Mouse (Mus musculus) cerebellum, adult 11-12 months (tissue): ENCODE data around the gene Smim13.

Source experiments
- DNase-seq: peaks from one replicate; pipeline ENCODE4 v3.0.0; 2022

The Smim13 gene

DNA sequence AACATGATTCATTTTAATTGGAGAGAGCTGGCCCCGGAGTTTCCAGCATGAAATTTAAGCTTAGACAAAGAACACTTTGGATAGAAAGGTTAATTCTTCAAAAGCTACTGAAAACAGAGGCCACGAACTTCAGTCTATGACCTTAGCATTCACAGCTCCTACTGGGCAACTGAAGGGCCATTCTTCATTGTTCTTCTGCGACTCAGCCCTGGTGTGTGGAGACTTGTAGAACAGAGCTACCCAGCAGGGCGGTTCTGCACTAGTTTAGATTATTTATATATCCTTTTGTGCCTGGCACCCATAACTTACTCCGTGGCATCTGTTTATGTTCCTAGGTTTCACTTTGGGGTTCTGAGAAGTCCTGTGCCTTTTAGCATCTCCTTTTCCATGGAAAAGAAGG is 44.0 kb downstream of the Smim13 start:
- DNase-seq: no peak

DNA sequence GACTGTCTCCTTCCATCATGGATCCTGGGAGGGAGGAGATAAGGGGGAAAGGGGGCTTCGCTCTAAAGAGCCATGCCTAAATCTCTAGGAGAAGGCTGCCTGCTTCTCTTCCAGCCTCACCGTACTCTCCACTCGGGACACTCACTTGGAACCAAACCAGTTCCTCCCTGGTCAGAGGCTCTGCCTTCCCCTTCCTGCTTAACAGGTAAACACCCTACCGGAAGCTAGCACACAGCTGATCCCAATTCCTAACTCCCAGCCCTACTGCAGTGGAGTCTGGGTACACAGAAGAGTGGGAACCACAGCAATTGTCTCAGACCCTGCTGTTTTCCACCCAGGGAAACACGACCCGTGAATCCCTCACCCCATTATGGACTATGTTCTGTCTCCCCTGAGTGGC is 46.2 kb downstream of the Smim13 start:
- DNase-seq: no peak

DNA sequence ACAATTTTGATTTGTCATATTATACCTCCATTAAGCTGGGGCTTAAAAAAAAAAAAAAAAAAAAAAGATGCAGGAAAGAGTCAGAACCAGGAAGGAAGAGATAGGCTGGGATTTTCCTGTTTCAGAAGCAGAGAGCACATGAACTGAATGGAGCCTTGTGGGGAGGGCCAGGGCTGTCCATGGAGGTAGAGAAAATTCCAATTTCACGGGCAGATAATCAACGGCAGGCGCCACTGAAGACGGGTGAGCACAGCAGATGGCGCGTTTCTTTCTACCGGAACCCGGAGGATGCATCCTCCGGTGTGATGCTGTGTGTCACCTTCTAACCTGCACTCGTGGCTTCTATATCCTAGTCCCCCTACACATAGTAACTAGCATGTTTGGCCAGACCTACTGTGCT is 46.8 kb downstream of the Smim13 start:
- no peak for DNase-seq

DNA sequence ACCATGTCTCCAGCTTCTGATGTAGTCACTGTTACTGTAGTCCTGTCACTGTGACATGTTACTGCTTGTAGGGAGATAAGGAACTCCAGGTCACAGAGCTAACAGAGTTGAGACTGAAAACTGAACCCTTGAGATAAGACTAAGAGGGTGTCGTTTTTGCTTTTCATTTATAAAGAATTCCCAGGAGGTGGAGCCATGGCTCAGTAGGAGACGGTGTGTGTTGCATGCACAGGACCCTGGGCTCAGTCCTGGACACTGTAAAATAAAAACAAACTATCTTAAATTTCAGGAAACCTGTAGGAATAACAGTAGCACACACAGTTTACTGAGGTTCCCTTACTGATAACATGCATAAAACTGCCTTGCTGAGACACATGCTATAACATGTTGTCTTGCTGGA is 48.9 kb downstream of the Smim13 start:
- no peak for DNase-seq

DNA sequence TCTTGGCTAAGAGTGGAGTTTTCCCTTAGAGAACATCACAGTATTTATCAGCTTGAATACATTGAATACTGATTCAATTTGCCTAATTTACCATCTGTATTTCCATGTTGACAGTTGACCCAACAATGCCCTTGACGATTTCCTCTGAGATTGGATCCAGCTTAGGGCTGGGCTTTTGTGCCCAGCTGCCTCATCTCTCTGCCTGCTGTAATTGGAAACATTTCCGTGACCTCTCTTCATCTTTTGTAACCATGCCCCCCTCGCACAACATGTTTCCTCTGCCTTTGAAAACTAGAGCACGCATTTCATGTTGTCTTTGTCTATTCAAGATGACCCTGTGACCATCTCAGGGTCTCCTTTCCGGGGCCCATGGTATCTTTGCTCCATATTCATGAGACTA is 49.4 kb downstream of the Smim13 start:
- DNase-seq: no peak

DNA sequence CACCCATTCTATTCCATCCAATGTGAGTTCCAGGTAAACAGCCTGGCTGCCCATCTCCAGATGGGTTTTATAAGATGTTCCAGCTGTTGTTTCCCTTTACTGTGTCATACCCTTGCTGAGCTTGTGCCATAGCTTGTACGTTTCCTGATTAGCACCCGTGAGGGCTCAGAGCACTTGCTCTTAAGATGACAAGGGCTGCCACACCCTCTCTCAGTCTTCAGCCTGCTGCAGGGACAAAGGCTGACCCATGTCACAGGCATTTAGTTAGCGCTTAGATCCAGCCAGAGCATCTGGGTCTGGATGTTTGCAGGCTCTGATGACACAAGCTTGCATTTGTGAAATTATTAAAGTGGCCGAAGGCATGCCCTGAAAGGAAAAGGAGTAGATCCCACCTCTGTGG is 50.4 kb downstream of the Smim13 start:
- DNase-seq: no peak

DNA sequence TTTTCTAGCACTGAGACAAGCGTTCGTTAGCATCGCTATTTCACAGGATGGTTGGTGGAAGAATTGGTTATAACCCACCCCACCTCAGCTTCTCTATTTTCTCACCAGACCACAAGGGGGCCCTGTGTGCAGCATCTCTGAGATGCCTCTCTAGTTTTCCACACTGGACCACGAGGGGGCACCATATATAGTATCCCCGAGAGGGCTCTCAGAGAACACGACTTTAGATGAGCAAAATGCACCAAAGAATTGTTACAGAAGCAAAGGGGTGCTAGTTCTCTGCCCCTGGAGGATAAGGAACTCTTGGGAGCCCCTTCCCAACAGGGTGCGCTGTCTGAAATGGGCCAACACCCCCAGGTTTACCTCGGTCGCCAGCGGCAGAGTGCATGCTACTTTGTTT is 53.1 kb downstream of the Smim13 start:
- DNase-seq: peak; percentile 14

DNA sequence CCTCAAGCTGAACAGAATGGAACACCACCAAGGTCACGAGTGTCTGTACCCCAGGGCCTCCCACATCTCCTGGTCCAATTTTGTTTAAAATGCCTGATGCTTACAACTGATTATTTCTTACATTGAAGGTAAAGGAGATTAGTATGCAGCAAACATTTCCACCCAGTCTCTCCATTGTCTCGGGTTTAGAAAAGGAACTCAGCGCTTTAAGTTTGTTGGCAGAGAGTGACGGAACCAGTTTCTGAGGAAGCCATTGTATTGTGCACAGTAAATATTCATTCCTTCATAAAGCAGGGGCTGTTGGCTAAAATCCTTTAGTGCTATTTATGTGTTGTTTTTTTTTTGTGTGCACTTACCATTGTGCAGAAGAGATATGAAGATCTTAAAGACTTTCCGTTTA is 71.1 kb downstream of the Smim13 start:
- no peak for DNase-seq

DNA sequence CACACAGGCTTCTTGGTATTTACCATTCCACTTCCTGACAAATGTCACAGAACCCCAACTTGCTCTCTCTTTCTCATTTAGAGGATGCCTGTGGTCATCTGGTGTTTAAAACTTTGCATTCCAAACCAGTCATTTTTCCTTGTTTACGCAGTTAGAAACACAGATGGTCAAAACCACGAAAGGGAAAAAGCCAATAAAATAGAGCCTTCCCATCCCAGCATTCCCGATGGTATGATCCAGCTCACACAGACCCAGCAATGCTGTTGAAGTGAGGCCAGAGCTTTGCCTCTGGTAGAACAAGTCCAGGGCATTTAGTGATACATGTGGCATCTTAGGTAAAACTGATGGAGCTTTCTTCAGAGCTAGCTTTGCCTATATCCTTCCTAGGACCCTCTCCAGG is 71.8 kb downstream of the Smim13 start:
- DNase-seq: no peak

DNA sequence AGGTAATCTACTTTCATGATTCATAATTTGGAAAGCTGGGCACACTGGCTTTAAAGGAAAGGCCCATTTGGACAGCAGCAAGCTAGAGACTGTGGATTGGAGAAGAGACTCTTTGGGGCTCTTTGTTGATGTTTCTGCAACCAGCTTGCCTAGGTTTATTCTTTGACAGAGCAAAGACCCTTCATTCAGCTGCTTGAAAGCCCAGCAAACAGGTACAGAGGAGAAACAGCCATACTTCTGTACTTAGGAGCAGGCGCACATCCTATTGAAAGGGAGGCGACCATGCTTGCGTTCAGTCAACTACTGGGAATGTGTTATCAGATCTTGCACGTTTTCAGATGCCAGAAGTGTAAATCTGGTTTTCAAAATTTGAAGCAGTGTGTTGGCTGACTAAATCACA is 75.0 kb downstream of the Smim13 start:
- no peak for DNase-seq

DNA sequence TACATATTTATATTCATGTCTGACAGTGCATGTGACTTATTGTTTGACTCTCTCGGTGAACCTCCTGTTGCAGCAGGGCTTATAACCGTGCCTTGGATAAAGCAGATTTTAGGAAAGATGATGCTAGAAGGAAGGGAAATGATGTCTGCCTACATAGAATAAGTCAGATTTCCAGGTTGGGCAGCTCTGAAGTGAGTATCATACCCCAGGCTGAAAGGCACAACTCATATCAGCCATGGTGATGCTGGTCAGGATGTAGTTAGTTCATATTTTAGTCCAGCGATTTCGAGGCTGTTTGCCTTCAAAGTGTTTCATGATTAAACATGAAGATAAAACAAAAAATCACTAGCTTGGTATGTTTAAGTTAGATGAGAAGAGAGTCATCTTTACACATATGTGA is 75.7 kb downstream of the Smim13 start:
- DNase-seq: no peak

DNA sequence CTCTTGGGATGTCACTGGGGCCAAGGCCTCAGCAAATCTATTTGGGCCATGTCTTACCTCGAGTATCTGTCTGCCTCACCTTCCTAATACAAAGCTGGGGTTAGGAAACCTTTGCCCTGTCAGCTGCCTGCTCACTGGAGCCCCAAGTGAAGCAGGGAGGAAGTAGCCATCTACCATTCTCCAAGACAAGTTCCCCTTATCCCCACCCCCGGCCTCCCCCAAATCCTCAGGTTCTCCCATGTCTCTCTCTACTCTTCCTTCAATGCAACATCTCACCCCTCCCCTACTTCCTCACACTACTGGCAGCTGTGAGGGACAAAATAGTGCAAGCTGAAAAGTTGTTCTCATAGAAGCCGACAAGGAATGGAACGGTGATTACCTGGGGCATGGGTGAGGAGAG is 76.5 kb downstream of the Smim13 start:
- DNase-seq: no peak
